Mouse (Mus musculus) heart, postnatal 10 days (tissue): ENCODE data around the gene Emp2. TPM values are rescaled to one million over a fixed set of nuclear protein-coding genes. Genes with fewer than 3 reads are reported as not detected.

ENCODE experiments used
- DNase-seq, 2 experiments: peaks; one replicate each; pipeline ENCODE4 v3.0.0; 2021
- intact Hi-C: fragments of 180-260 bp; cut with DNase I; formaldehyde crosslinking; loops from one replicate; pipeline ENCODE4 v1.15.1; 2025
- microRNA-seq, 2 experiments: library from miRNA; unstranded; fragments of <30 nt; microRNA quantifications; one replicate each; pipeline ENCODE4 v1.2.0; 2022
- total RNA-seq, 2 experiments: library from RNA; stranded (reverse); gene quantifications; 2 replicates each; pipeline ENCODE4 v1.2.3; 2021

Gene Emp2
- total RNA-seq, 2 experiments from 2014 or later, result 42.5 to 46.4 TPM

GRCm38 (mm10) chr16:10274465-10274864, 39.3 kb downstream of the Emp2 start:
- peak in 1 of 2 experiments; percentile 11 for DNase-seq
- intact Hi-C loops, result loop anchor here (10.0 kb wide), 1 partner anchor 570 kb away; no protein-coding TSS in a partner anchor

GRCm38 (mm10) chr16:10272256-10272655, 41.5 kb downstream of the Emp2 start:
- peak; percentile 46 to 73 for DNase-seq
- intact Hi-C loops, result loop anchor here (2.0 to 10.0 kb wide), 2 partner anchors 249 to 573 kb away; no protein-coding TSS in a partner anchor

- no peak for DNase-seq
- intact Hi-C loops, result no loop called here
Measured at GRCm38 (mm10) chr16:10253993-10254392, 59.8 kb downstream of the Emp2 start.

- intact Hi-C loops, result no loop called here
Measured at GRCm38 (mm10) chr16:10236601-10237000, 77.2 kb downstream of the Emp2 start.

More at GRCm38 (mm10) chr16:10236601-10237000, 77.2 kb downstream of the Emp2 start:
- DNase-seq, result no peak

Small RNA genes lying within 50 kb of the gene (microRNA-seq; reads per million reads assigned to microRNA genes)
- gene Gm22932, result 0 reads per million in 2 experiments

Other genes with a start within 250 kb of the Emp2 start
- not detected for gene Rpl39l, start 143.7 kb downstream of the Emp2 start, total RNA-seq
- gene Atf7ip2, start 121.3 kb downstream of the Emp2 start, total RNA-seq, result under 1 TPM in 1 of 2 experiments, not detected in 1; 0.19 TPM
- under 1 TPM in 1 of 2 experiments, not detected in 1; 0.22 TPM for gene Tekt5, start 81.5 kb upstream of the Emp2 start, total RNA-seq
- 10 to 100 TPM; 10.6 to 10.8 TPM for gene Nubp1, start 98.0 kb upstream of the Emp2 start, total RNA-seq
- under 1 TPM; 0.93 to 0.99 TPM for gene Tvp23a, start 133.4 kb upstream of the Emp2 start, total RNA-seq
- under 1 TPM; 0.17 to 0.35 TPM for gene Ciita, start 166.1 kb upstream of the Emp2 start, total RNA-seq
- gene Dexi, start 229.1 kb upstream of the Emp2 start, total RNA-seq, result 10 to 100 TPM; 23.6 to 27.8 TPM
- gene Clec16a, start 231.4 kb upstream of the Emp2 start, total RNA-seq, result 10 to 100 TPM; 47.7 to 50.1 TPM